Mouse (Mus musculus) neural tube, embryonic 11.5 days (tissue): Measurements from ENCODE around the gene Tmem230. TPM values are rescaled to one million over a fixed set of nuclear protein-coding genes. Genes with fewer than 3 reads are reported as not detected.

ENCODE experiments used
- ATAC-seq: fragments of 200-750 bp; cut with Nextera tagmentation; 2 replicates; pipeline ENCODE4 v1.8.0; 2017; ENCODE audit warnings: moderate number of reproducible peaks, mild to moderate bottlenecking, moderate TSS enrichment, moderate library complexity; ENCODE audit not compliant: insufficient read depth, low FRiP score, low TSS enrichment
- DNase-seq: peaks from one replicate; pipeline ENCODE4 v3.0.0-alpha.2; 2015; ENCODE audit warnings: low spot score
- H3K27ac ChIP-seq: fragments of 300-500 bp; sonication (generic); 2 replicates; pipeline ENCODE4 v1.5.1; 2014; ENCODE audit warnings: low read depth, mild to moderate bottlenecking, low read length
- H3K27me3 ChIP-seq: fragments of 300-500 bp; sonication (generic); 2 replicates; pipeline ENCODE4 v1.6.1; 2014; ENCODE audit warnings: mild to moderate bottlenecking, low read length, mixed read lengths; ENCODE audit not compliant: control insufficient read depth, insufficient read depth
- H3K36me3 ChIP-seq: fragments of 300-500 bp; sonication (generic); 2 replicates; pipeline ENCODE4 v1.6.1; 2014; ENCODE audit warnings: mild to moderate bottlenecking, low read length, moderate library complexity, mixed read lengths; ENCODE audit not compliant: control insufficient read depth, insufficient read depth
- H3K4me1 ChIP-seq: fragments of 300-500 bp; sonication (generic); 2 replicates; pipeline ENCODE4 v1.6.1; 2014; ENCODE audit warnings: low read length, mixed read lengths; ENCODE audit not compliant: control insufficient read depth, insufficient read depth
- H3K4me2 ChIP-seq: fragments of 300-500 bp; sonication (generic); 2 replicates; pipeline ENCODE4 v1.6.1; 2014; ENCODE audit warnings: low read depth, mild to moderate bottlenecking, moderate library complexity
- H3K4me3 ChIP-seq: fragments of 300-500 bp; sonication (generic); 2 replicates; pipeline ENCODE4 v1.5.1; 2014; ENCODE audit warnings: low read depth, low read length
- H3K9ac ChIP-seq: fragments of 300-500 bp; sonication (generic); 2 replicates; pipeline ENCODE4 v1.6.1; 2014; ENCODE audit warnings: mild to moderate bottlenecking, low read length
- H3K9me3 ChIP-seq: fragments of 300-500 bp; sonication (generic); 2 replicates; pipeline ENCODE4 v1.6.1; 2016; ENCODE audit warnings: low read length; ENCODE audit not compliant: control insufficient read depth
- WGBS: fragments of 180-500 bp; shearing (Covaris S2); extraction: QIAGEN DNeasy Blood & Tissue Kit; methylation state at CpG from one replicate; pipeline ENCODE4 v1.1.7; 2014; 5-methylcytosine and 5-hydroxymethylcytosine counted together
- polyA plus RNA-seq: library from polyadenylated mRNA; unstranded; fragments of >200 nt; fragmentation: Nextera tagmentation; extraction: Ambion mirVana; gene quantifications from 2 replicates; pipeline ENCODE4 v1.2.1, GENCODE M21; 2014

Tmem230 gene
- polyA plus RNA-seq, 1 experiment from 2014 or later, result 58.8 TPM

GRCm38 (mm10) chr2:132203773-132204172 is 43.8 kb downstream of the Tmem230 start:
- H3K27me3 ChIP-seq, result no peaks in the 10 kb centered on the region
- no peak for ATAC-seq
- no peak overlapping the region for H3K9ac ChIP-seq
- H3K36me3 ChIP-seq, result no peaks in the 10 kb centered on the region
- H3K4me1 ChIP-seq, result no peaks in the 10 kb centered on the region
- DNase-seq, result no peak
- WGBS, result 83% methylated on average over 3 of the region's 3 CpGs
- H3K27ac ChIP-seq, result no peak overlapping the region
- no peak overlapping the region for H3K4me3 ChIP-seq
- H3K9me3 ChIP-seq, result no peaks in the 10 kb centered on the region
- no peak overlapping the region for H3K4me2 ChIP-seq

- no peak overlapping the region for H3K9ac ChIP-seq
- H3K36me3 ChIP-seq, result no peaks in the 10 kb centered on the region
- no peak for ATAC-seq
- H3K27ac ChIP-seq, result no peak overlapping the region
- WGBS, result 72% methylated on average over 3 of the region's 3 CpGs
- H3K4me1 ChIP-seq, result no peaks in the 10 kb centered on the region
- no peaks in the 10 kb centered on the region for H3K27me3 ChIP-seq
- no peak for DNase-seq
- H3K9me3 ChIP-seq, result no peaks in the 10 kb centered on the region
- H3K4me2 ChIP-seq, result no peak overlapping the region
- H3K4me3 ChIP-seq, result no peak overlapping the region
These were observed 44.4 kb downstream of the Tmem230 start for GRCm38 (mm10) chr2:132203186-132203585.

GRCm38 (mm10) chr2:132198017-132198933 is 49.3 kb downstream of the Tmem230 start:
- H3K36me3 ChIP-seq, result no peaks in the 10 kb centered on the region
- ATAC-seq (peak; percentile 71), DNase-seq (no peak)
- H3K4me3 ChIP-seq, result no peak overlapping the region
- no peaks in the 10 kb centered on the region for H3K27me3 ChIP-seq
- no peak overlapping the region for H3K9ac ChIP-seq
- H3K4me1 ChIP-seq, result no peaks in the 10 kb centered on the region
- H3K4me2 ChIP-seq, result no peak overlapping the region
- 69% methylated on average over 9 of the region's 9 CpGs for WGBS
- H3K27ac ChIP-seq, result no peak overlapping the region
- no peaks in the 10 kb centered on the region for H3K9me3 ChIP-seq

- Histone ChIP-seq H3K9me3 (no peaks in the 10 kb centered on the region), H3K9ac (no peak overlapping the region), H3K4me2 (no peak overlapping the region), H3K27ac (no peak overlapping the region), H3K4me3 (no peak overlapping the region), H3K27me3 (no peaks in the 10 kb centered on the region), H3K4me1 (no peaks in the 10 kb centered on the region), H3K36me3 (no peaks in the 10 kb centered on the region)
- WGBS, result 87% methylated on average over 2 of the region's 2 CpGs
- ATAC-seq (no peak), DNase-seq (no peak)
These were observed 52.0 kb downstream of the Tmem230 start for GRCm38 (mm10) chr2:132195602-132196001.

GRCm38 (mm10) chr2:132190602-132191161 is 56.9 kb downstream of the Tmem230 start:
- H3K27me3 ChIP-seq, result no peaks in the 10 kb centered on the region
- H3K27ac ChIP-seq, result no peak overlapping the region
- H3K4me1 ChIP-seq, result no peaks in the 10 kb centered on the region
- 81% methylated on average over 3 of the region's 3 CpGs for WGBS
- H3K4me3 ChIP-seq, result no peak overlapping the region
- no peak for DNase-seq
- H3K36me3 ChIP-seq, result no peaks in the 10 kb centered on the region
- H3K4me2 ChIP-seq, result no peak overlapping the region
- no peaks in the 10 kb centered on the region for H3K9me3 ChIP-seq
- H3K9ac ChIP-seq, result no peak overlapping the region
- ATAC-seq, result no peak

Other genes starting within 250 kb of the Tmem230 start
- 26.0 and 27.8 TPM in 2 replicates for gene Rassf2, start 217.5 kb downstream of the Tmem230 start, polyA plus RNA-seq
- 13.3 and 17.6 TPM in 2 replicates for gene Slc23a2, start 102.7 kb downstream of the Tmem230 start, polyA plus RNA-seq
- 314 and 334 TPM in 2 replicates for gene Pcna, start 5.5 kb upstream of the Tmem230 start, polyA plus RNA-seq
- 35.8 and 37.6 TPM in 2 replicates for gene Cds2, start 15.3 kb upstream of the Tmem230 start, polyA plus RNA-seq
- gene Prokr2, start 137.6 kb upstream of the Tmem230 start, polyA plus RNA-seq, result 0.54 and 0.98 TPM in 2 replicates